Mouse (Mus musculus) heart, adult 11 months (tissue): ENCODE results near the gene Med24.
A peak's percentile ranks its signal among the peaks of the same experiment; 100 is the strongest.

Experiments
- DNase-seq: peaks from one replicate; pipeline ENCODE4 v3.0.0; 2022

Med24 gene

DNA sequence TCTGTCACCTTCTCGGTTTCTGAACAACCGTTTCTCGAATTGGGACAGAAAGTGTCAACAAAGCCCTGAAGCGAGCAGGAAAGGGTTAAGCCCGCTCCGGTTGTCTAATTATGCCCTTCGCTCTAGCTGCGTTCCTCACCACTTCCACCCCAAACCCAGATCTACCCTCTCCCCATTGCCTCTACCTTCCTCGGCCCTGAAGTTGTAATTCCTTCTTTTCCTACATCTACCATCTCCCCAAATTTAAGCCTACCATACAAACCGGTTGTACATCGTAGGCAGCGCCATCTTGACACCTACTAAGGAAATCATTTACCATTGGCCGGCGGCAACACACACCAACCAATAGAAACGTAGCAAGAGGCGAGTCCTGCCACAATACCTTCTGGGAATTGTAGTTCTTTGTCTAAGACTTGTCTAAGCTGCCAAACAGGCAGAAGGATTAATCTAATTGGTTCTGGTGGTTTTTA lies at the start of gene Med24:
Gene Med24 (minus strand): TSS at position 317 of the 470 bp plus-strand sequence.
- DNase-seq: peak; percentile 100

DNA sequence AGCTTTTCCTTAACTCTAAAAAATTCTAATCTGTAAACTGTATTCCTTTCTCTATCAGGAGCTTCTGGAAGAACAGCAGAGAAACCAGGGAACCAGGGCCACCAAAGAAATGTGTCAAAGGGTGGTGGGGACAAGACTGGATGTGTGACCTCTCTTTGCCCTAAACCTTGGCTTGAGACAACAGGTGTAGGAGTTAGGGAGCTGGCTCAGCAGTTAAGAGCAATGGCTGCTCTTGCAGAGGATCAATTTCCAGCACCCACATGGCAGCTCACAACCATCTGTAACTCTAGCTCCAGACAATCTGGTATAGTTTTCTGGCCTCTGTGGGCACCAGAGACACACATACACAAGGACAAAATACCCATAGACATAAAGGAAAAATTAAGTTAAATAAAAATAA lies 48.7 kb upstream of the Med24 start:
- DNase-seq: peak; percentile 88

DNA sequence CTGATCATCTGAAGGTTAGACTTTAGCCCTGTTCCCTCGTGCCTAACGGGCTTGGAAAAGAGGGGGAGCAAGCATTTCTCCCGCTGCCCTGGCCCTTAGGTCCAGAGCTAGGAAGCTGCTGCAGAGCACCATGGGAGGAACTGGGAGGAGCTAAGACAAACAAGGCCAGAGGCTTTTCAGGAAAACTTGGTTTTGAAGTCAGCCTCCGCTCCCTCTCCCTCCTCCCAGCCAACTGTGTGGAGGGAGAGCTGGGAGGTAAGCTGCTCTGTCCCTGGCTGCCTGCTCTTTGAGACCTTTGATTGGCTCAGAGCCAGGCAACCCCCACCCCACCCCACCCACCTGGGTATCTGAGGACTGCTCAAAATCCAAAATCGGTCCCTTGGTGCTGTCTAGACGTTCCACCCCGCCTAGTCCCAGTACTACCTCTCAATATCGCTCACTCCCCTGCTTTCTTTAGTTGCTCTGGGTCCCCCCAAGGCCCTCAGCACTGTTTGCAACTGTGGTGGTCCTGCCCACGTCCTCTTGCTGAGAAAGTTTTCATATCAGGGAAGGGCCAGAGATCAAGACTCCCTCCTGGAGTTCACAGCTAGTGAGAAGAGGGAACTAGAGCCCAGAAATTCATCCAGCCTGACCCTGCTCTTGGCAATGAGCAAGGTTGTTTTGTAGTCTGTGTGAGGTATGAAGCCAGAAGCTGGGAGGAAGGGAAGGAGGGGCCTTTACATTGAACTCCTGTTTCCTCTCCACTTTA lies 47.8 kb upstream of the Med24 start:
- DNase-seq: peak; percentile 99

DNA sequence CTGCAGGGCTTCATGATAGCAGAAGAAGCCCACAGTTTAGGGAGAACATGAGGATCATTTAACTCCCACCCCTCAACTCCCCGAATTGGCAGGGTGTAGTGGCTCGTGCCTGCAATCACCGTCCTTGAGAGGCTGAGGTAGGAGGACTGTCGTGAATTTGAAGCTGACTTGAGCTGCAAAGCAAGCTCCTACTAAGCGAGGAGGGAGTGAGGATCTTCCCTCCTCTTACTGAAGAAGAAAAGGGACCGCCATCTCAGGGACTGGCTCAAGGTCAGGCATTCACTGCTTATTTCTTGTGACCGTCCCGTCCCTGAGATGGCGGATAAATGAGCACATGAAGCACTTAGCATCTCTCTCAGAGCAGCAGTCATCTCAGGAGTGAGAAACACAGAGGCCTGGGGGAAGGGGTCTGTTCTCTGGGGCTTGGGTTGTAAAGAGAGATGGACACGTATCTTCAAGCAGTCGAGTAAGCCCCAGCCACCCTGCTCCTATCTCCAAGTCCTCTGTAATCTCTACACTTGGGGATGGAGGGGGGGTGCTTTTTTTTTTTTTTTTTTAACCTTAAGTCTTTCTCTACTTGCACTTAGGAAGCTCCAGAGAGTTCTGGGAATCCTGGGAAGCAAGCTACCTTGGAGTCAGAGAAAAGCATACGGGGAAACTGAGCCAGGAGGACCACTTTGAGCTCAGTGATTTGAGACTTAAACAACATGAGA lies 47.0 kb upstream of the Med24 start:
- DNase-seq: no peak

DNA sequence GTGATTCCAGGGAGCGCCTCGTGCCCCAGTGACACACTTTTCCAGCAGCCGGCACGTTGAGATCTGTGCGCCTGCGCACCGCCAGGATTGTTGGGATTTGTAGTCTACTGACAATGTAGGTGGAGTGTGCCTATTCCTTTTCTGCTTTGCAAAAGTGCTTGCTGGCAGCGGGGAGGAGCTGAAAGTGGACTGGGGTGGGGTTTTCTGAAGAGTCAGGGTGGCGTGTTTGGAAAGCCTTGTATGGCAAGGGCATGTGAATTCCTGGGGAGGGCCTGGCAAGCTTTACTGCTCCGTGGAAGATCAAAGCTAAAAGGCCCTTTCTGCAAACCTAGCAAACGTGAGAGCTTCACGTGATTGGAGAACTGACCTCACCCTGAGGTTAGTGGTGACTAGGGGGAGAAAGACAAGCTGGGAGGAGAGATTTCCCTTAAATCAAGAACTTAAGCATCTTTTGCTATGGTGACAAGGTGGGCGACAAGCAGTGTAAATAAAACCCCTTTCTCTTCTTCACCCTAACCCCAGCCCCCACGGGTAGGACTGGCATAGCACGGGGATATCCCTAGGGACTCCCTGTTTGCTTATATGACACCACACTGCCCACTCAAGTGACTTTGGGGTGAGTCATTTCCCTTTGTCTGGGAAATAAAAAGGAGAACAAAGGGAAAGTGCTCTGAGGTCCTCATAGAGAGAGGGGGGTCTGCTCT lies 46.3 kb upstream of the Med24 start:
- peak; percentile 100 for DNase-seq

DNA sequence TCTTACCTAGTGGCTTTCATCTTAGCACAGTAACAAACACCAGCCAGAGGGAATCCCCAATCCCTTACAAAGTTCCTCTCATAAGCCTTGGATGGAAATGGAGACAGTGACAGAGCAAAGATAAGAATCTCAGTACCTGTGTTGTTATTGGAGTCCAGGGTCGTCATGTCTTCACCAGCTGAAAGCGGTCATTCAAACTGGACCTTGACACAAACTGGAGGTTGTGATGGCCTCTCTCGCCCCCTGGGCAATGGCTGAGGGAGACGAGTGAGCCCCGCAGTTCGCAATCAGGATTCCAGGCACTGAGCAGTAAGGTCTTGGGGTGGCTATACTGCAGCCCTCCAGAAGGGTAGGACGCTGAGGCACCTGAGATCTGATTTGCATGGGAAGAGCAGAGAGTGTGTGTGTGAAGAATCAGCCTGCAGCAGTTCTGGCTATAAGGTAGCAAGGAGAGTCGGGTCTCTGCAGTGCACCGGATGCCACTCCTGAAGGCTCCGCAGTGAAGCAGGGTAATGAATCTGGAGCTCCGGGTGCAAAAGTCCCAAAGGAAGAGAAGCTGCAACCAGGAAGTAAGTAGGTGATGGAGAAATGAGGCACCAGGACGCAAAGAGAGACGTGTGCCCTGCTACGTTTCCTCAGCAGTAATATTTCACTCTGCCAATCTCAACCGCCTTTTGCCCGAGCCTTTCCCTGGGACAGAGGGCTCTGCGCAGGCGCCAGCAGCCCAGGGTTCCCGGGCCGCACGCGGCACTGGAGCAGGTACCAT lies 45.5 kb upstream of the Med24 start, which contains the start of gene Nr1d1:
Gene Nr1d1 (minus strand): TSS at position 752 of the 766 bp plus-strand sequence.
- DNase-seq: no peak

DNA sequence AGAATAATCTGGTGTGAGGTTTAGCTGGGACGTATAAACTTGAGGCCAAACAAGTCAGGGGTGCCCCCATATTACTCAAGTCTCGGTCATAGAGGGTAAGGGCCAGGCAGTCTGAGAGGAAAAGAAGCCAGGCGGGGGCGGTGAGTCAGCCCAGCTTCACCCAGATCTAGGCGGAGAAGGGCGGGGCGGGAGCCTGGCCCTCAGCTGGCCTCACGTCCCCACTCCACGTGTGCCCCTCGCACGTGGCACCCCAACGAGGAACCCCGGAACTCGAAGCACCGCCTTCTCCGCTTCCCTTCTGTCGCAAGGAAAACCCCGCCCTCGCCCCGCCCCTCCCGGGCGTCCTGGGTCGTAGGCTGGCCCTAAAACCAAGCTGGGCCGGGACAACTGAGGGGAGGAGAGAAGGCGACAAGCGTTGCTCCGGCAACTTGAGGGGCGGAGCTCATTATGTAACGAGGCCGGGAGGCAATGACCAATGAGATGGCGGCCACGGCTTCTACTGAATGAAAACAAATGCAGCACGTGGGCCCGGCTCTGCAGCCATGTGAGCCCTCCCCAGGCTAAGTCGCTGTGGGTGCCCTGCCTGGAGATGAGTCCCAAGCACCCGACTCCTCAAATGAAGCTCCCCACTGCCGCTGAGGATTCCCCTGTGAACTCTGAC lies 44.5 kb upstream of the Med24 start:
- peak; percentile 100 for DNase-seq

DNA sequence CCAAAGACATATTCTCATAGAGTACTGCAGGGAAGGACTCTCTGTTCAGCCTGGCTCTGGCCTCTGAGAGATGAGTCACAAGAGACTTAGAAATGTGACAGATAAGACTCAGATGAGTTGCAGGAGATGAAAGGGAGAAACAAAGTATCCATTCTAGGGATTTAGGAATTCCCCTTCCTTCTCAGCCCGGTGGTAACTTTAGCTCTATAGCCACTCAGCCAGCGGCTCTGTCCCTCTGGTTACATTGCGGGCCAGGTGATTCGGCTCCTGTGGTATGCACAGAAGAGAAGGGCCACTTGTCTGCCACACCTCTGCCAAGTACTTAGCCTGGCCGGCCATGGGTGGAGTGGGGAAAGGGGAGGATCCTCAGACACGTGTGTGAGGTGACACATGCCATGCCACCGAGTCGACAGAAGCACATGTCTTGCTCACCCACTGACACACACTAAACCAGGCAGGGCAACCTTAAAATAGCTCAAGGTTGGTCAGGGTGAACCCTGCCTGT lies 43.5 kb upstream of the Med24 start:
- peak; percentile 99 for DNase-seq

DNA sequence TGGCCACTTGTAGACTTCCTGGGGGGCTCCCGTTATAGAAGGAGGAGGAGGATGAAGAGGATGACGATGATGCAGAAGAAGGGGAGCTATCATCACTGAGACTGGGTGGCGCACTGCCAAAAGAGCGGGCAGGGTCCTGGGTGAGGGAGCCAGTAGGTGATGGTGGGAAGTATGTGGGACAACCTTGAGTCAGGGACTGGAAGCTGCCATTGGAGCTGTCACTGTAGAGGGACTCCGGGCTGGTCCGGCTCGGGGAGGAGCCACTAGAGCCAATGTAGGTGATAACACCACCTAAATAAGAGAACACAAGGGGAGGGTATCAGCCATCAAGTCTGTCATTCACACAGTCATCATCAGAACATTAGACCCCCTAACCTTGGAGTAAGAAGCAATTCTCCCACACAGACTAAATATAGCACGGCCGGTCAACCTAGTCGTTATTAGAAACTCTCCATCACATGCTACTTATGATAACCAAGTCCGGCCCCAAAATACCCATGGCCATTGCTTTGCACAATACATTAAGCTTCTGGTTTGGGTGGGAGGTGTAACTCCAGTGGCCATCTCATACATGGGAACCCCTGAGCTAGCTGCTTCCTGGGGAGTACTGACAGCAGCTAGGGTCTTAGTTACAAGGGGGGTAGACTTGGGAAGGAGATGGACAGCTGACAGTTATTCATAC lies 42.8 kb upstream of the Med24 start:
- peak; percentile 97 for DNase-seq

DNA sequence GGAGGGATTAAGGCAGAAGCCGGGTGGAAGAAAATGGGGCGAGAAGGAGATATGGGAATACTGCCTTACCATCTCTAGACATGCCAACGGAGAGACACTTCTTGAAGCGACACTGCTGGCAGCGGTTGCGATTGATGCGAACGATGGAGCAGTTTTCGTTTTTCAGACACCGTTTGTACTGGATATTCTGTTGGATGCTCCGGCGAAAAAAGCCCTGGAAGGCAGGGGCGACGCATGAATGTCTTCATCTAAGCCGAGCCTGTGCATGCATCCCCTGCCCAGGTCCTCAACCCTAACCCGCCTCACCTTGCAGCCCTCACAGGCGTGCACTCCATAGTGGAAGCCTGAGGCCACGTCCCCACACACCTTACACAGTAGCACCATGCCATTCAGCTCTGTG lies 41.9 kb upstream of the Med24 start:
- DNase-seq: peak; percentile 96

DNA sequence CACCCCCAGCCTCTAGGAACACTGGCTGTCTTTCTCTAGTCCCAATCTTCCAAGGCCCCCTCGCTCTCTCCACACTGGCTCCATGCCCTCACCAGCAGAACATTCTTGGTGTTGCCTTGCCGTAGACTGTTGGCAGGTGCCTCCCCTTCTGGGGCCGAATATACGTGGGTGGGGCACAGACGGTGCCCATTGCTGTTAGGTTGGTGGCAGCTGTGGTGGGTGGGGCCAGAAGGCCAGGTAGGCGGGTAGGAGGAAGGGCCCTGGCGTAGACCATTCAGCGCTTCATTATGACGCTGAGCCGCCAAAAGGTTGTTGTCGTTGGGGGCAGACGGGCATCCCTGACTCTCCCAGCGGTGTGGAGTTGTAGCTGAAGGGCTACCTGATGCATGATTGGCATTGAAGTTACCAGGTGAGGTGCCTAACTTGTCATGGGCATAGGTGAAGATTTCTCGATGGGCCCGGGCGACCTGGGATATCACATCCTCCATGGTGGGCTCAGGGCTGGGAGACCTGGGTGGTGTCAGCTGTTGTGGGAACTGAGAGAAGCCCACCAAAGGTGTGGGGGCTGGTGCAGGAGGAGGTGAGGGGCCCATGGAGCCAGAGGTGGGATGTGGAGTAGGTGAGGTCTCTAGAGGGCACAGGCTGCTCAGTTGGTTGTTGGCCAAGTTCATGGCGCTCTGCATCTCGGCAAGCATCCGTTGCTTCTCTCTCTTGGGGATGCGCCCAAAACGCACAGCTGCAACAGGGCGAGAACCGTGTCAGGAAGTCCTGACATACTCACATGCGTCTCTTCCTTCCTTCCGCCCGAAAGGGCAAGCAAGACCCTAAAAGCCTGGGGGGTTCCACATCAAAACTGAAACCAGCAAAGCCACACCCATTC lies 41.1 kb upstream of the Med24 start:
- peak; percentile 97 for DNase-seq

DNA sequence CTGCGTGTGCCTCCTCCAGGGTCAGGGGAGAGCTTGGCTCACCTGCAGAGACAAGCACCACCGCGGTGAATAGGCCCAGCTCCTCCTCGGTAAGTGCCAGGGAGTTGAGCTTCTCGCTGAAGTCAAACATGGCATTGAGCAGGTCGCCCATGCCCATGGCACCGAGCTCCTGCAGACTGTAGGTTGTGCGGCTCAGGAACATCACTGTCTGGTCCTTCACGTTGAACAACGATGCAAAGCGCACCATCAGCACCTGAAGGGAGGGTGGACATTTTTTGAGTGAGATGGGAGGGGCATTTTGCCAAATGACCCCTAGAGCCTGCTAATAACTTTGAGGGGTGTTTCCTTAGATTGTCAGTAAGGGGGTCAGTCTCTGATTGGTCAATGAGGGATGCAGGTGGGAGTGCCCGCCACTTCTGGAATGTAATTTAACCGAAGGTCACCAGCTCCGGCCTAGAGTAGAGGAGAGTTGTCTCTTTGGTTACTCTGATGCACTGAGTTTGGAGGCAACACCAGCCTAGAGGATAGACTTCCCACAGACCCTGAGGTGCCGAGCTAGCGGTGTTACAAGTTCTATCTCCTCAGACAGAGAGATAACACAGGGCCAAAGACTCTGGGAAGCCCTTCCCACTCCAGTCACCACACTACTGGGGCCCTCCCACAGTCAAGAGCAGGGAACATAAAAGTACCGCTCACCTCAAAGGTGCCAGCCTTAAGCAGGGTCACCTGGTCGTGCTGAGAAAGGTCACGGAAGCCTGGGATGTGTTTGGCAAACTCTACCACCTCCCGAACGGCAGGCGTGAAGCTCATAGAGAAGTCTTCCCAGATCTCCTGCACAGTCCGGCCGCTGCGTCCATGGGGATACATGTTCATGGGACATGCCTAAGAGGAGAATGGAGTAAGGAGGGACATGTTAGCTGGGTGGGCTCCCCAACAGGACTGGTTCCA lies 40.0 kb upstream of the Med24 start:
- DNase-seq: peak; percentile 97

DNA sequence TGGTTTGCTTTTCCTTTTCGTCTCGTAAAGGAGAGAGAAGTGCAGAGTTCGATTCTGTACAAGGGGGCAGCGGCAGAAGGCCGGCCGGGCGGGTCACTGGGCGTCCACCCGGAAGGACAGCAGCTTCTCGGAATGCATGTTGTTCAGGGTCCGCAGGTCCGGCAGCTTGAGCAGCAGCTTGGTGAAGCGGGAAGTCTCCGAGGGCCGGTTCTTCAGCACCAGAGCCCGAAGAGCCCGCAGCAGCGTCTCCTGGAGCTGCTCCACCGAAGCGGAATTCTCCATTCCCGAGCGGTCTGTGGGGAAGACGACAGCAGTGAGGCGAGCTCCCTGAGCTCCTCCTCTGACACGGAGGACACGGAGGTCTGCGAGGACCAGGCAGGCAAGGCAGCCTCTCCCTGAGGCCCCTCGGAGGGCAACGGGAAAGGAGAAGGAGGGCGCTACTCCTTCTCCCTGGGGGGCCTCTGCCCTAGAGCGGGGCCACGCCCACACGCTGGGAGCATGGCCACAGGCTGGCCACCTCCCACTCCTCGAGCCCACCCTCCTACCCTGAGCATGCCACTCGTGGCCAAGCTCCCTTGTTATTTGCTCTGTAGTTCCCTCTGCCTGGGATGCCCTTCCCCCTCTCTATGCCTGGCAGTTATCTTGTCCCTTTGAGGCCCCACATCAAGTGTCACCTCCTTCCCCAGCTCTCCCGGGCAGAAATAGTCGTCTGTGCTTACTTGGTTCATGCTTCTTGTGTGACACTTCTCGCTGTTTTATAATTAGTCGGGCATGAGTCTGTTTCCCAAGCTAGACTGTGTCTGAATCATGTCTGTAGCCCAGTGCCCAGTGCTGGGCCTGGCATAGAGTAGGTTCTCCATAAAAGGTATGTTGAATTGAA lies 39.1 kb upstream of the Med24 start:
- DNase-seq: peak; percentile 98

DNA sequence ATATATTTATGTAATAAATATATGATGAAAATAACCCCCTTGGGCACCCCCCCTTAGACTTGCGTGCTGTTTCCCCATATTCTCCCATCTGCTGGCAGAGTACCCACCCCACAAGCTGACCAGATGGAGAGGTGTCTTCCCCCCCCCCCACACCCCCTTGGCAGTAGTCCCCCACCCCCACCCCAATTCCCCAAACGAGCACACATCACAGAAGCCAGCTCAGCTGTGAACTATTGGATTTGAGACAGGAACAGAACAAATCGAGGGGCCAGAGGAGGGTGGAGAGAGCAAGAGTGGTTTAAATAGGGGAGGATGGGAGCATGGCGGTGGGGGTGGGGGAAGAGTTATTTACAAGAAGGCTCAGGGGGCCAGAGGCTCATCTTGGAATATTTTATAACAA lies 38.5 kb upstream of the Med24 start:
- DNase-seq: peak; percentile 96

DNA sequence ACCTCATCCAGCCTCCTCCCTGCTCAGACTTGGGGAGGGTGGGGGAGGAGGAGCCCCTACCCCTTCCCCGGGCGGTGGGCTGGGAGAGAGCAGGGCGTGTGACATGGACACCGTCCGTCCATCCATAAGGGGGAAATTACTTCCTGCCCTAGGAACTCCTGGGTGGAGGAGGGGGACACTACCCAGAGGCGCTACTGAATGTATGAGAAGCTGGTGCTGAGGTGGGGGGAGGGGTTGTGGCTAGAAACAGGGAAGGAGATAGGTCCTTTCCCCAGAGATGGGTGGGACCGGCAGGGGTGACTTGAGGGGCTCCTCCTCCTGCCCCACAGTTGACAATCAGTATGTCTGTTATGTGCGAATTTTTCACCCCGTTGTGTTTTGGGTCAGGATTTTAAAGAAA lies 38.0 kb upstream of the Med24 start:
- DNase-seq: peak; percentile 98

DNA sequence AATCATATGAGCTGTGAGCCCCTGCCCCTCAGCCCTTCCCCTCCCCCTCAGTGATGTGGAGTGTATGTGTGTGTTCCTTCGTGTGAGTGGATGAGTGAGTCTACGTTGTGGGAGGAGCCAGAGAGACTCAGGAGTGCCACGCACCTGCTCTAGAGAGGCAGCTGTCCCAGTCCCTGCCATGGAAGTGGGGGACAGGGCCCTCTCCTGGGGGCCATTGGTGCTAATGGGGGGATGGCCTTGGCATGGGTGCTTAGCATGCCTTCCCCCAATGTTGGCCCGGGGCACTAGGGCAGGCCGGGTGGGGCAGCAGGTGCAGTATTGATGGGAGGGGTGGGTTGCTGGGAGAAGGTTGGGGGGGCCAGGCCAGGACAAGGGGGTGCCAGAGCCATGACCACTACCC lies 37.6 kb upstream of the Med24 start:
- peak; percentile 98 for DNase-seq

DNA sequence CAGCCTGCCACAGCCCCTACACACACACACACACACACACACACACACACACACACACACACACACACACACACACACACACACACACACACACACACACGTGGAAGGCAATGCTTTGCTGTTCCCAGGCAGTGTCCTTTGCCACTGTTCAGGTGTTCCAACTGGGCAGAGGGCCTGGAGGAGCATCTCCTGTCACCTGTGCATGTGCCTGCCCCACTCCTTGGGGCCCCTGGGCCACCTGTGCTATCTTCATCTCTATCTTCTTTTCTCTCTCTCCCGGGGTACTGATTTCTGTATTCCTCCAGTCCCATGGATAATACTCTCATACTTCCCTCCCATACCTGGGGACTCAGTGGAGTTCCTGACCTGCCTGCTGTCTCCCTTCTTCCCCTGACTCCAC lies 37.1 kb upstream of the Med24 start:
- DNase-seq: peak; percentile 95
